Mouse (Mus musculus) yolk sac, embryonic 10.5 days (tissue): ENCODE results near the gene Tprgl.

Experiments used
- DNase-seq: peaks from one replicate; pipeline ENCODE4 v3.0.0-alpha.2; 2017; ENCODE audit warnings: low spot score

The Tprgl gene

GRCm38 (mm10) chr4:154119208-154119607, 41.3 kb downstream of the Tprgl start:
- no peak for DNase-seq

GRCm38 (mm10) chr4:154118782-154119181, 41.7 kb downstream of the Tprgl start:
- no peak for DNase-seq

GRCm38 (mm10) chr4:154116421-154116820, 44.0 kb downstream of the Tprgl start:
- DNase-seq, result no peak

- no peak for DNase-seq
Measured at GRCm38 (mm10) chr4:154109850-154110243, 50.6 kb downstream of the Tprgl start.

GRCm38 (mm10) chr4:154109216-154109849, 51.1 kb downstream of the Tprgl start:
- DNase-seq, result no peak
